Mouse (Mus musculus): ENCODE data around the gene Pald1.

DNA sequence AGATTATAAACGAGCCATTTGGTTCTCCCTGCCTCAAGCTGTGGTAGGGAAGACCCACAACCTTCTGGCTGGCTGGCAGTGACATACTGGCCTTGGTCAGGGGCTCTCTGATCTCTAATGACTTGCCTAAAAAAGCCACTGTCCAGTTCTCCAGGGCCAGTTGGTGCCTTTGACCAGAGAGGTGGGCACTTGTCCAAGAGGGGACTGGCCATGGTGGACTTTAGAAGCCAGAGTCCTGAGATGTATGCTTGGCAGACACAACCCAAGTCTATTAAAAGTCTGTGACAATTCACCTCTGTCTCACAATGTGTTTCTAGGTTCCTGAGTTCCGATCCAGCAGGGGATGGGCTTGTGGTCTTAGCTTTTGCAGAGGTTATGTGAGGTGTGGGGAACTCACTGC, 41.7 kb upstream of the Pald1 start:
- no peak for TF ChIP-seq POLR2A (IDR thresholded peaks at IDR 0.05; ENCODE audit: extremely low read depth, insufficient read depth, low read length)
- TF ChIP-seq CTCF (IDR thresholded peaks at IDR 0.05; ENCODE audit: extremely low read depth, insufficient read depth, low read length) = no peak
